Mouse (Mus musculus): Measurements from ENCODE around the gene Ccnl2. TPM values are rescaled to one million over a fixed set of nuclear protein-coding genes. Genes with fewer than 3 reads are reported as not detected.

The Ccnl2 gene
- polyA plus RNA-seq (2012; rRNA removed), result 66.5 and 75.1 TPM in 2 replicates

DNA sequence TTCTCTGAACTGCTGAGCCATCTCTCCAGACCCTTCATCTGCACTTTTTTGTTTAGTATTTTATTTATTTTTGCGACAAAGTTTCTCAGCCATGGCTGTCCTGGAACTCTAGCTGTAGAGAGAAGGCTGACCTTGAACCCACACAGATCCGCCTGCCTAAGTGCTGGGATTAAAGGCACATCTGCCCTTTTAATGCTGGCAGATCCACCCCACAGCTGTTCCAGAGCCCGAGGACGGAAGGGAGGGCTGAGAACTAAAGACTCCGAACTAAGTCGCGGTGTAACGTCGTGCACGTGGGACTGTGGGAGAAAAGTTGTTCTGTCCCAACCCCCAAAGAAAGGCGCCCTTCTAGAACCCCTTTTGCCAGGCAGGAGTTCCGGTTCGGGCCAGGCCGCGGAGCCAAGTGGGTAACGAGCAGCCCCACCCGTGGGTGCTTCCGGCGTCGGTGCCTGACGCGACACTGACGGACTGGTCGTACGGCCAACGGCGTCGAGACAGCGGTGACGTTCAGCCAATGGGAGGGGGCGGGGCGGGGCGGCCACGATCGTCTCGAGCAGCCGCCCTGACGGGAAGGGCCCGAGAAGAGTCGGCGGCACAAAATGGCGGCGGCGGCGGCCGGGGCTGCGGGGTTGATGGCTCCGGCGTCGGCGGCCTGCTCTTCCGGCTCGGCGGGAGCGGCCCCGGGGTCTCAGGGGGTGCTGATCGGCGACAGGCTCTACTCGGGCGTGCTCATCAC is at the start of gene Ccnl2:
TSS of gene Ccnl2 (plus strand) at position 561 of the 736 bp plus-strand sequence.

DNA sequence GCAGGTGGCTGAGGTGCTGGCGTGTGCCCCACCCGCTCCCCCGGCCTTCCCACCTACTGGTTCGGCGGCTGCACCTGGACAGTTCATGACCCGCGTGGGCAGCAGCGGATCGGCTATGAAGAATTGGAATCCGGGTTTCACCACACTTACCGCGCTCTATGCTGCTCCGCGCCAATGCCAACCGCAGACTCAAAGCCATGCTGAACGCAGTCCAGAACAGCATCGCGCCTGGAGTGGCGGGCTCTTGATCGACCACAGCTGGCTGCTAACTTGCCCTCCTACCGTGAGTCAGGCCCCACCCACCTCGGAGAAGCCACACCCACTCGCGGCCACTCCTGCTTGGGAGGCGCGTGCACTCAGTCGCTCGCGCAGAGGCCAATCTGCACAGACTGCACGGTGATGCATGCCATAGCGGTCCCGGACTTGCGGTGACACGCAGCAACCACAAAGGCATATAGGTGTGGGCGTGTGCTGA is 38.0 kb upstream of the Ccnl2 start, which contains the start of gene Vwa1:
TSS of gene Vwa1 (minus strand) at position 419 of the 475 bp plus-strand sequence.

DNA sequence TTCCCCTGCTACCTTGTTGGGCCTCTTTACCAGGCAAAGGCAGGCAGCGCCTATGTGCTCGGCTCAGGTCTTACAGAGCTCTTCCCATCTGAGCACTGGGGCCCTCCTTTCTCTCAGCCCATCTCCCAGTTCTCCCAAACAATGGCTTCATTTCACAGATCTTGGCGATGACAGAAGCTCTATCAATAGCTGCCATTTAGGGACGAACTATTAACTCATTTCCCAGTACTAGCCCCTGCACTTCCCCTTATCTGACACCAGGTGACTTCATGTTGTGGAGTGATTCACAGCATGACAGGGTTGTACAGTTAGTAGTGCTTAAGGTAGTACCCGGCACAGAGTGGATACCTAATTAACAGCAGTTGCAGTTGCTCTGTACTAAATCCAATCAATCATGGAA is 26.5 kb upstream of the Ccnl2 start, which contains the start of gene Tmem88b:
TSS of gene Tmem88b (minus strand) at position 56 of the 400 bp plus-strand sequence.

DNA sequence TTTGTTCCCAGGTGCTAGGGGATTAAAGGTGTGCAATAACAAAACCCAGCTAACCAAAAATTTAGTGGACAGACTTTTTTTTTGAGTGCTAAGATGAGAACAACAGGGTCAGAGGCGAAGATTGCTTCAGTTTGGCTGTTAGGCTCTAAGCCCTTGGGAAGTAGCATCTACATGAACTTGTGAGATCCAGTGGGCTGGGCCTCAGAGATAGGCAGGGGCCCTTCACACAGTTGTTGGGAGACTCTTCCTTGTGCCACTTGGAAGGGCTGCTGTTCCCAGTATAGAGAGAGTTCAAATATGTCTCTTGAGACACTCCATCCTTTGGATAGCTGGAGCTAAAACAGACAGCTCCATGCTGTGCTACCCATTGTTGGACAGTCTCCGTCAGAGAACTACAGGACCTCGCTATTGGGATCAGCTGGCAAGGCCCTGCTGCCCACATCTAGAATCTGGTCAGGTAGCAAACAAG is 22.2 kb upstream of the Ccnl2 start, which contains the start of gene Ankrd65:
TSS of gene Ankrd65 (plus strand) at position 419 of the 469 bp plus-strand sequence.

DNA sequence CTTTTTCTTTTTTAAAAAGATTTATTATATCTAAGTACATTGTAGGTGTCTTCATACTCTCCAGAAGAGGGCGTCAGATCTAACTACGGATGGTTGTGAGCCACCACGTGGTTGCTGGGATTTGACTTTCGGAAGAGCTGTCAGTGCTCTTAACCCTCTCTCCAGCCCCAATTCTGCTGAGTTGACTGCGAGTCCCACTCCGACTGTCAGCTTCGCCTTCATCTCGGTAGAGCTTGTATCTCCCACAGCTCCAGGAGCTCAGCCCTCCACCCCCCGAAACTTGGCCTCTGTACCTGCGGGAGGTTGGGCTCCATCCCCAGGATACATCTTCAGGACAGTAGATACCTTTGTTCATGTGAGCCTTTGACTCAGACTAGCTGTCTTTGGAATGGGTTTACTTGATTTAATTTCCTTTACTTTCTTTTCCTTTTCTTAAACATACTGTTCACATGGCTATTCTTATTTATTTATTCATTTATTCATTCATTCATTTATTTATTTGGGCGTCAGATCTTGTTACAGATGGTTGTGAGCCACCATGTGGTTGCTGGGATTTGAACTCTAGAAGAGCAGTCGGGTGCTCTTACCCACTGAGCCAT is 9.4 kb upstream of the Ccnl2 start, which contains the start of gene Mrpl20:
TSS of gene Mrpl20 (plus strand) at position 138 of the 599 bp plus-strand sequence.

DNA sequence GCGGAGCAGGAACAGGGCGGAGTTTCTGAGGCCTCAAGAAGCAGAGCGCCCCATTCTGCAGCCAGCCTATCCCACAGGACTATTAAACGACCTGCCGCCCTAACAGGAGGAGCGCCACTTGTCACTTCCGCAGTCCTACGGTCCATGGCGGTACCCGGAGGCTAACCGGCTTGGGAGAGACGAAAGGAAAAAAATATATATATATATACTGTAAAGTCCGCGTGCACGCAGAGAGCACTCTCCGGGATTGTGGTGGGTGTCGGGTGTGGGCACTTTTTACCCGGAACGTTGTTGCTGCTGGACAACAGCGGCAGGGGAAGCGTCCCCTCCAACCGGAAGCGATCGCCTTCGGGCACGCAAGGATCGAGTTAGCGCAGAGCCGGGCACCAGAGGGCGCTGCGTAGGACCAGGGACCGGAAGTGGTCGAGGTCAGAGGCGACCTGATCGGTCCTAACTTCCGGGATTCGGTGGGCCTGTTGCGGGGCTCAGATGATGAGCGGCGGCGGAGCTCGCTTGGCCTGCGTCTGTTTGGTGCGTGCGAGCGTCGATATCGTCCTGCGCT is 19.0 kb downstream of the Ccnl2 start, which contains the start of gene Aurkaip1:
TSS of gene Aurkaip1 (plus strand) at position 68 of the 562 bp plus-strand sequence.

DNA sequence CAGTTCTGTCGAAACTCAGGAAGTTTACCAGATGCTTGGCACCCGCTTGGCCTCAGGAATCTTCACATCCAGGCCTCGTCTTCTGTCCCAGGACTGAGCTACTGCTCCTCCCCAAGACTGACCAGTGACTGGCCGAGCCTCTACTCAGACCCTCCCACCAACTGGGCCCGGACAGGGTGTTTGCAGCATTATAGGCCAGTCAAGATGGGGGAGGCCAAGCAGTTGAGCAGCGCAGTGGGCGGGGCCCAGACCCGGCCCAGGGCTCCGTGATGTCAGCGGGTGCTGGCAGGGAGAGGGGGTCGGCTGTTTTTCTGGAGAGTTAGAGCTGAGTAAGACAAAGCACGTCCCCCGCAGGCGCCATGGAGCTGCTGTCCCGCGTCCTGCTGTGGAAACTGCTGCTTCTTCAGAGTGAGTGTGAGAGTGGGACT is 27.2 kb downstream of the Ccnl2 start, which contains the start of gene Mxra8:
TSS of gene Mxra8 (plus strand) at position 198 of the 428 bp plus-strand sequence.

DNA sequence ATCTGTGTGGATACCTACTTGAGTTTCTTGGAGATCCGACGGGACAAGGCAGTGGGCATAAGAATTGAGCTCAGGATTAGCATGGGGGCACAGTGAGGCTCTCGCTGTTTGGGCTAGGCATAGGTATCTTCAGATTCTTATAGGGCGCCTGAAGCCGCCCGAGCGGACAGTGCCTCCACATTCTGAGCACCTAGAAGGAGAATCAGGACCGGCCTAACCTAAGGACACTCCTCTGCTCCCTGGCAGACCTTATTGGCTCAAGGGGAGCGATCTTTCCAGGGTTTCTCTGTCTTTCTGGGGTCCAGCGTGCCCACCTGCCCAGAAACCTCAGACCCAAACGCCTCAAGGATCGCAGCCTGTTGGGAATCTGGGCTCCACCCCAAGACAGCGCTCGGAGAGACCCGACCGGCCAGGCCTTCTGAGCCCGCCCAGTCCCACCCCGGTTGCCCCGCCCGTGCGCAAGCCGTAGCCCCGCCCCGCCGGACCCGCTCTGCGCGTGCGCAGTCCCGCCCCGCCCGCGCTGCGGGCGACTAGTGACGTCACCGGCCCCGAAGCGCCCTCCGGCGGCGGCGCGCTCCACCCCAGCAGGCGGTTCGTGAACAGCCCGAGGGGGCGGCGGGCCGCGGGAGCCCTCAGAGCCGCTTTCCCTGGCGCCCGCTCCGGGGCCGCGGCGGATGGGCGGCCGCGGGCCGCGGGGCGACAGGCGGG is 34.7 kb downstream of the Ccnl2 start, which contains the start of gene Dvl1:
TSS of gene Dvl1 (plus strand) at position 532 of the 708 bp plus-strand sequence.

DNA sequence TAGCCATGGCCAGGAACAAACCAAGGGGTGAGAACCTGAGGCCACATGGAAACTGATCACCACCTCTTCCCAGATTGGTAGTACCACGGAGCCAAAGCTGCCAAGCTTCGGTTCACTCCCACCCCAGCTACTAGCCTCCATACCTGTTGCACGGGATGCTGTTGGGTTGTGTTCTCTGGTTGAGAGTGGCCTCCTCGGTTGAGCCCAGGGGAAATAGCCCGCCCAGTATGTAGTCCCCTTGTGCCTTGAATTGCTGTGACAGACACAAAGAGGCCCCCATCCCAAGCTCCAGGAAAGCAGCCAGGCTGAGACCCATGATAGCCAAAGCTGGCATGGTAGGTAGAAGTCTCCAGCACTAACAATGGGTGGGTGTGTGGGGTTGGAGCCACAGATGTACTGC is 50.7 kb downstream of the Ccnl2 start, which contains the start of gene Tas1r3:
TSS of gene Tas1r3 (minus strand) at position 362 of the 400 bp plus-strand sequence.

DNA sequence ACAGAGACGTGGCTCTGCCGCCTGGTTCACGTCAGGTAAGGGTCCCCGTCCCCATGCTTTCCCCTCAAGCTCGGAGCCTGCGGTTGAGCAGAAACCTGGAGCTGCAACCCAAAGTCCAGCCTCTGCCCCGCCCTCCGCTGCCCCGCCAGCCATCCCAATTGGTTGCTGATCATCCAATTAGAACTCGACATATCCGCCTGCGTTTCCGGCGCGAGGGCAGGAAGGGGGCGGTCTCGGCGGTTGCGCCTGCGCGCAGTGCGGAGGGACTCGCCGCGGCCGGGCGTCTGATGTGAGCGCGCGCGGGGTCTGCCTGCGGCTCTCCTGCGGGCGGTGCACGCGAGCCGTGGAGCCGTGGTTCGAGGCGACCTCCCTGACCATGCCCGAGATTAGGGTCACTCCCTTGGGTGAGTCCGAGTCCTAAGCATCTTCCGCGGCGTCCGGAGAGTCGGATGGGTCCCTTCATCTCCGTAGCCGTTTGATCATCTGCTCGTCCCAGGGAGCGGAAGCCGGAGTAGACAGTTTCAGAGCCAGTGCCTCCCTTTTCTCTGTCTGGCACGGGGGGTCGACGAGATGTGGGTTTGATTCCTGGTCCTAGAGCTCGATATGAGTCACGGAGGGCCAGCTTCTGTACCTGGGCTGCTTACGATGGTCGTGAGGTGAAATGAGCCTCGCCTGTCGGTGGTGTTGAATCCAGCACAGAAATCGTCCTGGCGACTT is 57.2 kb downstream of the Ccnl2 start, which contains the start of the genes Cptp and Ints11:
TSS of gene Cptp (minus strand) at position 124 of the 717 bp plus-strand sequence.
TSS of gene Ints11 (plus strand) at position 230 of the 717 bp plus-strand sequence.

Other genes starting within 250 kb of the Ccnl2 start
- 3.9 and 5.0 TPM in 2 replicates for gene Slc35e2, start 211.1 kb upstream of the Ccnl2 start, polyA plus RNA-seq (2012; rRNA removed)
- gene Cdk11b, start 187.6 kb upstream of the Ccnl2 start, polyA plus RNA-seq (2012; rRNA removed), result 19.8 and 24.5 TPM in 2 replicates
- not detected in 2 replicates for gene Gm10563, start 167.1 kb upstream of the Ccnl2 start, polyA plus RNA-seq (2012; rRNA removed)
- 4.6 TPM in 2 replicates for gene Mmp23, start 159.1 kb upstream of the Ccnl2 start, polyA plus RNA-seq (2012; rRNA removed)
- gene Mib2, start 143.3 kb upstream of the Ccnl2 start, polyA plus RNA-seq (2012; rRNA removed), result 4.1 and 4.6 TPM in 2 replicates
- gene Fndc10, start 118.1 kb upstream of the Ccnl2 start, polyA plus RNA-seq (2012; rRNA removed), result 0.39 and 0.52 TPM in 2 replicates
- gene Ssu72, start 107.7 kb upstream of the Ccnl2 start, polyA plus RNA-seq (2012; rRNA removed), result 35.5 and 42.0 TPM in 2 replicates
- 0.09 and 0.20 TPM in 2 replicates for gene Tmem240, start 77.7 kb upstream of the Ccnl2 start, polyA plus RNA-seq (2012; rRNA removed)
- 37.8 and 42.2 TPM in 2 replicates for gene Atad3a, start 51.4 kb upstream of the Ccnl2 start, polyA plus RNA-seq (2012; rRNA removed)
- 0.12 and 0.18 TPM in 2 replicates for gene Vwa1, start 37.8 kb upstream of the Ccnl2 start, polyA plus RNA-seq (2012; rRNA removed)
- 0.29 TPM in 2 replicates for gene Tmem88b, start 26.6 kb upstream of the Ccnl2 start, polyA plus RNA-seq (2012; rRNA removed)
- gene Ankrd65, start 22.1 kb upstream of the Ccnl2 start, polyA plus RNA-seq (2012; rRNA removed), result 0.02 TPM in 1 of 2 replicates, not detected in the other
- gene Mrpl20, start 9.6 kb upstream of the Ccnl2 start, polyA plus RNA-seq (2012; rRNA removed), result 68.5 and 74.1 TPM in 2 replicates
- gene Aurkaip1, start 18.8 kb downstream of the Ccnl2 start, polyA plus RNA-seq (2012; rRNA removed), result 76.4 and 80.4 TPM in 2 replicates
- 5.0 and 5.9 TPM in 2 replicates for gene Mxra8, start 27.2 kb downstream of the Ccnl2 start, polyA plus RNA-seq (2012; rRNA removed)
- 18.2 and 20.1 TPM in 2 replicates for gene Dvl1, start 34.9 kb downstream of the Ccnl2 start, polyA plus RNA-seq (2012; rRNA removed)
- 0.06 and 0.08 TPM in 2 replicates for gene Tas1r3, start 50.9 kb downstream of the Ccnl2 start, polyA plus RNA-seq (2012; rRNA removed)
- 4.5 and 5.1 TPM in 2 replicates for gene Cptp, start 57.0 kb downstream of the Ccnl2 start, polyA plus RNA-seq (2012; rRNA removed)
- gene Ints11, start 57.1 kb downstream of the Ccnl2 start, polyA plus RNA-seq (2012; rRNA removed), result 19.9 and 22.3 TPM in 2 replicates
- 14.5 and 17.2 TPM in 2 replicates for gene Pusl1, start 79.3 kb downstream of the Ccnl2 start, polyA plus RNA-seq (2012; rRNA removed)
- 6.8 and 9.2 TPM in 2 replicates for gene Acap3, start 79.3 kb downstream of the Ccnl2 start, polyA plus RNA-seq (2012; rRNA removed)
- gene Ube2j2, start 131.3 kb downstream of the Ccnl2 start, polyA plus RNA-seq (2012; rRNA removed), result 34.7 and 36.6 TPM in 2 replicates
- 32.6 and 35.9 TPM in 2 replicates for gene C1qtnf12, start 149.8 kb downstream of the Ccnl2 start, polyA plus RNA-seq (2012; rRNA removed)
- 2.1 and 2.8 TPM in 2 replicates for gene B3galt6, start 180.2 kb downstream of the Ccnl2 start, polyA plus RNA-seq (2012; rRNA removed)
- gene Sdf4, start 180.4 kb downstream of the Ccnl2 start, polyA plus RNA-seq (2012; rRNA removed), result 30.4 and 33.1 TPM in 2 replicates
- 0.85 and 1.0 TPM in 2 replicates for gene Tnfrsf4, start 201.4 kb downstream of the Ccnl2 start, polyA plus RNA-seq (2012; rRNA removed)
- gene Tnfrsf18, start 213.7 kb downstream of the Ccnl2 start, polyA plus RNA-seq (2012; rRNA removed), result 0.15 and 0.24 TPM in 2 replicates
- 0.43 and 0.44 TPM in 2 replicates for gene Ttll10, start 246.9 kb downstream of the Ccnl2 start, polyA plus RNA-seq (2012; rRNA removed)

All from liver, embryonic 14 days (tissue).